Mouse (Mus musculus): ENCODE data around the gene Supt6. TPM values are rescaled to one million over a fixed set of nuclear protein-coding genes. Genes with fewer than 3 reads are reported as not detected.

The Supt6 gene
- total and polyA plus RNA-seq, 3 experiments: 39.6 to 93.2 (median 59.8) TPM

- Histone ChIP-seq H3K4me3 (ENCODE audit: control insufficient read depth in 1 of 2, insufficient read depth in 1 of 2, low read depth in 2 of 2, low read length in 2 of 2) (no peak overlapping the region), H3K36me3 (ENCODE audit: control insufficient read depth in 1 of 2, insufficient read depth in 2 of 2, low read length in 2 of 2) (peaks cover under 1 to 2% of the 10 kb centered on the region in 2 experiments; a peak in 2 of 4 replicates), H3K79me2 (ENCODE audit: control insufficient read depth, insufficient read depth, low read length, poor library complexity) (no peaks in the 10 kb centered on the region), H3K27ac (ENCODE audit: control insufficient read depth, low read depth, low read length) (no peak overlapping the region), H3K27me3 (ENCODE audit: control insufficient read depth in 1 of 2, insufficient read depth in 2 of 2, low read length in 2 of 2) (no peaks in the 10 kb centered on the region), H3K9ac (ENCODE audit: control insufficient read depth, low read depth, low read length, poor library complexity, severe bottlenecking) (no peak overlapping the region), H3K9me3 (replicated peaks; ENCODE audit: insufficient read depth, low read length) (no peaks in the 10 kb centered on the region), H3K4me1 (ENCODE audit: control insufficient read depth in 1 of 2, insufficient read depth in 2 of 2, low read length in 2 of 2) (no peaks in the 10 kb centered on the region)
- no peak for DNase-seq (ENCODE audit: low read depth, low spot score)
- TF ChIP-seq HCFC1 (IDR thresholded peaks at IDR 0.05; ENCODE audit: low read depth, low read length) (no peak), MYB (IDR thresholded peaks at IDR 0.05; ENCODE audit: low read depth, low read length) (no peak), ZNF384 (IDR thresholded peaks at IDR 0.05; ENCODE audit: low read depth, low read length) (no peak), USF1 (IDR thresholded peaks at IDR 0.05; ENCODE audit: low read depth, low read length) (no peak), SIN3A (IDR thresholded peaks at IDR 0.05; ENCODE audit: low read length) (no peak), TBP (IDR thresholded peaks at IDR 0.05; ENCODE audit: low read depth, low read length) (no peak), RCOR1 (IDR thresholded peaks at IDR 0.05; ENCODE audit: low read depth, low read length) (no peak), NRF1 (IDR thresholded peaks at IDR 0.05; ENCODE audit: insufficient read depth, low read depth, low read length, poor library complexity, severe bottlenecking) (no peak), CHD2 (IDR thresholded peaks at IDR 0.05; ENCODE audit: low read length) (no peak), SMC3 (IDR thresholded peaks at IDR 0.05; ENCODE audit: low read depth, low read length) (no peak), ZKSCAN1 (IDR thresholded peaks at IDR 0.05; ENCODE audit: low read depth, low read length) (no peak), KAT2A (conservative IDR thresholded peaks at IDR 0.05; ENCODE audit: low read depth, low read length) (no peak), CHD1 (IDR thresholded peaks at IDR 0.05; ENCODE audit: low read depth, low read length) (no peak), GABPA (IDR thresholded peaks at IDR 0.05; ENCODE audit: low read depth, low read length) (no peak)
These were observed 48.8 kb upstream of the Supt6 start for GRCm38 (mm10) chr11:78294585-78294984.

DNA sequence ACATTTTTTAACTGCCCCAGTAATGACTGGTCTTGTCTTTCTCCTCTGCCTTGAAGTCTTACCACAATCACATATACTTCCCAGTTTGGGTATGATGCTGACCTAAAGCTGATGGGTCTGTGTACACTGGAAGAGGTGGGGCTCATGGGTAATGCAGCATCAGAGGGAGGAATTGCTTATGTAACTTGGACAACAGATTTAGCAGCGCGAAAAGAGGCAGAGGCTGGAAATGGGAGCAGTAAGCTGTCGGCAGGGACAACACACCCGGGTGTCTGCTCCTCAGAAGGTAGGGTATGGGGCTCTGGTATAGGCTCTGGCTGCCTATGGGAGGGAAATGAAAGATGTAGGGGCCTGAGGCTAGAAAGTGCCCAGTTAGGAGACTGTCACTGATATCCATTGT, 44.9 kb upstream of the Supt6 start, which contains the start of gene BC030499:
TSS of gene BC030499 (plus strand) at position 188 of the 400 bp plus-strand sequence.
- no peak within 1 kb of the TSS for H3K4me3 ChIP-seq (ENCODE audit: control insufficient read depth in 1 of 2, insufficient read depth in 1 of 2, low read depth in 2 of 2, low read length in 2 of 2)
- H3K9me3 ChIP-seq (replicated peaks; ENCODE audit: insufficient read depth, low read length): no peaks in the 10 kb centered on the region
- no peaks in the 10 kb centered on the region for H3K27me3 ChIP-seq (ENCODE audit: control insufficient read depth in 1 of 2, insufficient read depth in 2 of 2, low read length in 2 of 2)
- H3K36me3 ChIP-seq (ENCODE audit: control insufficient read depth in 1 of 2, insufficient read depth in 2 of 2, low read length in 2 of 2): peaks cover 0 to 18% of the 10 kb centered on the region in 2 experiments; a peak in 2 of 4 replicates
- no peak within 1 kb of the TSS for H3K9ac ChIP-seq (ENCODE audit: control insufficient read depth, low read depth, low read length, poor library complexity, severe bottlenecking)
- no peaks in the 10 kb centered on the region for H3K79me2 ChIP-seq (ENCODE audit: control insufficient read depth, insufficient read depth, low read length, poor library complexity)
- no peak within 1 kb of the TSS for H3K27ac ChIP-seq (ENCODE audit: control insufficient read depth, low read depth, low read length)
- H3K4me1 ChIP-seq (ENCODE audit: control insufficient read depth in 1 of 2, insufficient read depth in 2 of 2, low read length in 2 of 2): no peaks in the 10 kb centered on the region
- DNase-seq (ENCODE audit: low read depth, low spot score): no peak
- TF ChIP-seq ELF1 (IDR thresholded peaks at IDR 0.05; ENCODE audit: low read depth, low read length) (no peak), ZC3H11A (IDR thresholded peaks at IDR 0.05; ENCODE audit: low read depth, low read length) (no peak), ZNF384 (IDR thresholded peaks at IDR 0.05; ENCODE audit: low read depth, low read length) (no peak), UBTF (IDR thresholded peaks at IDR 0.05; ENCODE audit: borderline replicate concordance, insufficient read depth, low read depth, low read length) (no peak), BHLHE40 (IDR thresholded peaks at IDR 0.05; ENCODE audit: borderline replicate concordance, low read depth, low read length) (no peak), TBP (IDR thresholded peaks at IDR 0.05; ENCODE audit: low read depth, low read length) (no peak), GABPA (IDR thresholded peaks at IDR 0.05; ENCODE audit: low read depth, low read length) (no peak), POLR2A (IDR thresholded peaks at IDR 0.05; ENCODE audit: control insufficient read depth in 1 of 2, insufficient read depth in 1 of 2, low read depth in 1 of 2, low read length in 2 of 2, poor library complexity in 1 of 2) (no peak), MAZ (IDR thresholded peaks at IDR 0.05; ENCODE audit: low read depth, low read length) (no peak), TCF12 (IDR thresholded peaks at IDR 0.05; ENCODE audit: low read depth, low read length) (no peak), RAD21 (IDR thresholded peaks at IDR 0.05; ENCODE audit: low read depth, low read length) (no peak), SIN3A (IDR thresholded peaks at IDR 0.05; ENCODE audit: low read length) (no peak), EP300 (IDR thresholded peaks at IDR 0.05; ENCODE audit: low read depth in 1 of 2, low read length in 2 of 2) (no peak)
